Mouse (Mus musculus) heart, adult 10 weeks (tissue): ENCODE measurements around the gene Kcnk3. TPM values are rescaled to one million over a fixed set of nuclear protein-coding genes. Genes with fewer than 3 reads are reported as not detected.

Experiments
- polyA plus RNA-seq: library from polyadenylated mRNA; stranded (reverse); fragments of 350-450 nt; fragmentation: Illumina TruSeq; extraction: RNeasy Lipid Tissue Mini Kit (QIAGEN cat#74804); gene quantifications from one replicate; pipeline ENCODE4 v1.2.3, GENCODE M21; 2014; ENCODE audit warnings: low read depth, low replicate concordance

Kcnk3 gene
- polyA plus RNA-seq = 165 TPM

DNA sequence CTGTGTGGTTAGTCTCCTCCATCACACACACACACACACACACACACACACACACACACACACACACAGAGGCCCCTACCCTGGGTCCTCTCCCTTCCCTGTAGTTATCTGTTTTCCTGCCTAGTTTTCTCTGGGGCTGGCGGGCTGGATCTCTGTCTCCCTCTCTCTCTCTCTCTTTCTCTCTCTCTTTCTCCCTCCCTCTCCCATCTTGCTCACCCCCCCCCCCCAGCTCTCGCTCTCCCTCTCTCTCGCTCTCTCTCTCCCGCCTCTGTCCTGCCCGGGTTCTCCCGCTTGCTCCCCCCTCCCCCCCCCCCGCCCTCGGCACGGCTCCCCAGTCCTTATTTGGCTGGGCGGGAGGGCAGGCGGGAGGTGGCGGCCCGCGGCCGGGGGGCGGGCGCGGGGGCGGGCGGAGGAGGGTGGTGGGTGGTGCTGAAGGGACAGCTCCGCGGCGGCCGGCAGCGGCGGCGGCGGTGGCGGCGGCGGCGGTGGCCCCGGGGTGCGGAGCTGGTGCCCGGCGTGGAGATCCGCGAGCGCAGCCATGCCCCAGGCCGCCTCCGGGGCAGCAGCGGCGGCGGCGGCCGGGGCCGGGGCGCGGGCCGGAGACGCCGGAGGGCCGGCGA, at the start of gene Kcnk3:
Kcnk3 (plus strand) TSS at position 490 of the 620 bp plus-strand sequence.

DNA sequence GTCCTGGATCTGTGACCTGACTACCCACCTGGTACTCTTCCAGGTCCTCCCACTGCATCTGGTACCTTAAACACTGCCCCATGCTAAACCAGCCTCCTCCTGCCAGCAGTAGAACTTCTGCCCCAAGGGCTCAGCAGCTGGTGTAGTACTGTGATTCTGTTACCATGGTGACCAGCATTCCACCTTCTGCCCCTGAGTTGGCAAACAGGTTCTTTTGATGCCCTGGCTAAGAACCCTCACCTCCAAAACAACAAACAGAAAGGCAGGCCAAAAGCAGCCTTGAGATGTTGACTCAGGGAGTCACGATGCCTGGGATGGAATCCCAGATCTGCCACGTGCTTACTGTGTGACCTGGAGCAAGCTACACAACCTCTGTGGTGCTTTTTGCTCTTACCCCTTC, 42.3 kb upstream of the Kcnk3 start, which contains the start of gene Cib4:
Cib4 (minus strand) TSS at position 139 of the 400 bp plus-strand sequence.

DNA sequence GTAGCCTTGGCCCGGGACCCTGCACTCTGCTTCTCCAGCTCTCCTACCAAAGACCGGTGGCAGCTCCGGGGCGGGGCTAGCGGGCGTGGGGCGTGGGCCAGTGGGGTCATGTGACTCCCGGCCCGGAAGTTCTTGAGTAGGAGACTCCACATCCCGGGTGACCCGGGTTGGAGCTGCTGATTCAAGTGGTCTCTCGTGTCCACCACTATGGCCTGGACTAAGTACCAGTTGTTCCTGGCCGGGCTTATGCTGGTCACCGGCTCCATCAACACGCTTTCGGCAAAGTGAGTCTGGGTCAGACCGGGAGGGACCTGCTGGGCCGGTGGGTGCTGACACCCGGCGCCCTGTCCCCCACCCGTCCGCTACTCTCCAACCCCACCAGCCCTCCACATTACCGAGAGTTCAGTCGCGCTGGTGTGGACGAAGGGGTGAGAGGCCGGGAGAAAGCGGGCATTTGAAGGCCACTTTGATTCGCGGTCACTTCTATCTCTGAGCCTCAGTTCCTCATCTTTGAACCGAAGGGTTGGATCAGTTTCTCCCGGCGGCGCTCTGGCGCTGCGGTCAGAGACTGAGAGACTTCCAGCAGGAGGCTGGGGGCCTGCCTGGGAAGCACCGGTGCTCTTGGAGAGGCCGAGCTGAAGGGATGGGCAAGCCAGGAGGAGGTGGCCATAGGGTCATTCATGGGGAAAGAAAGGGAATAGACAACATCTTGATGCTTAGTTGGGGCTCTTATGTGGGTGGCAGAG, 60.0 kb downstream of the Kcnk3 start, which contains the start of gene Slc35f6:
Slc35f6 (plus strand) TSS at position 119 of the 746 bp plus-strand sequence.

DNA sequence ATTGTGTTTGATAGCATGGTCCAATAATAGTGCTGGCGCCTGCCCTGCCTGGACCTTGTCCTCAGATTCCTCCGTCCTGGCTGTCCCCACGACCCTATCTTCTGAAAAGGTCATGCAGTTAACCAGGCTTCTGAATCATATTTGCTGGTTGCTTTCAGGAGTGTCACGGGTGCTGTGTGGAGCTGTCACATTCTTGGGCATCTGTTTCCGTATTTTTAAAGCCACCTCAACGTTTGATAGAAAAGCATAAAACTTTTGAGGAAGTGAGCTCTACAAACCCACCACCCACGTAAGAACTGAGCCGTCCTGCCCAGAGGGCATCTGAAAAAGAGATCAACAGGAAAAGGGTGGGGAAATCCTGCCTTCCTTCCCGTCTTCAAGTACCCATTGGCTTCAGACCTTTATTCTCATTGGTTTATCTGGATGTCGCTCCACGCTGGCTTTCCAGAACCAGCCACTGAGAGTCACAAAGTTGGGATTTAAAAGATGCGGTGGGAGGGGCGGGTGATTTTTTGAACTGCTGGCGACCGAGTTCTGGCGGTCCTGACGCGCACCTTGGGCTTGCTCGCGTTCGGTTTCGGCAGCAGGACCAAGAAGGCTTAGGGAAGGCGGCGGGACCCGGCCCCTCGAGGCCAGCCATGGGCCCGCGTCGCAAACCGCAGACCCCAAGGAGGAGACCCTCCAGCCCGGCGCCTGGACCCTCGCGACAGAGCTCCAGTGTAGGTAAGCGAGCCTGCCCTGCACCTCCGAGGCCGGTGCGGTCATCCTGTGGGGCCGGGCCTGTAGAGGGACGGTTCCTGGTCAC, 78.6 kb downstream of the Kcnk3 start, which contains the start of gene Cenpa:
Cenpa (plus strand) TSS at position 387 of the 805 bp plus-strand sequence.

Other genes with a start within 250 kb of the Kcnk3 start
- gene Otof, start 126.2 kb upstream of the Kcnk3 start, polyA plus RNA-seq = not detected
- gene 1700001C02Rik, start 122.1 kb upstream of the Kcnk3 start, polyA plus RNA-seq = not detected
- gene Cib4, start 42.3 kb upstream of the Kcnk3 start, polyA plus RNA-seq = not detected
- gene Slc35f6, start 59.8 kb downstream of the Kcnk3 start, polyA plus RNA-seq = 58.7 TPM
- 59.8 TPM for gene Cenpa, start 78.6 kb downstream of the Kcnk3 start, polyA plus RNA-seq
- gene Dpysl5, start 123.4 kb downstream of the Kcnk3 start, polyA plus RNA-seq = 0.76 TPM
- gene Mapre3, start 226.5 kb downstream of the Kcnk3 start, polyA plus RNA-seq = 45.6 TPM